Mouse (Mus musculus) kidney, adult 8-10 months (tissue): ENCODE measurements at regions not wholly inside any gene's neighbourhood (a gene's known extent, or its start where the extent isn't known, plus 50 kb on each side); places are given as distances from the start of the nearest gene placed in this dataset.
A peak's percentile ranks its signal among the peaks of the same experiment; 100 is the strongest.
"Not testable (repeated sequence)": the region's sequence is repeated elsewhere in the genome, so short reads cannot be mapped to it uniquely, and the experiment has no call there.

Experiments
- DNase-seq, 2 experiments: peaks; one replicate each; pipeline ENCODE4 v3.0.0; 2022

DNA sequence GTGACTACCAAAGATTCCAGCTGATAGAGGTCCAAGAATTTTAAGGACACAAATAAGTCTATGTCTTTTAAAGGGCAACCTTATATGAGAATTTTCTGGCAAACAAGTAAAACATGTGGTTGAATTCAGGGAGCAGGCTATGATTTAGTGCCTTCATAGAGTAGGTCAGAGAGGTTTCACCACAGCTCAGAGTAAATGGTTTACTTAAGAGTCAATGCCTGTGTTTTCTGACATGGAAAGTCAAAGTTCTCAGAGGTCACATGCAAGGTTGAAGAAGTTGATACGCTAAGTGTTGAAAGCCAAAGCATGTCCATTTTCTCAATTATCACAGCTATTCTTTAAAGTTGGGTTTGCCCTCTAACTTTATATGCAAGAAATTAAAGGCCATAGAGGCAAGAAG is 425.7 kb upstream of the Nrsn1 start:
- no peak for DNase-seq

DNA sequence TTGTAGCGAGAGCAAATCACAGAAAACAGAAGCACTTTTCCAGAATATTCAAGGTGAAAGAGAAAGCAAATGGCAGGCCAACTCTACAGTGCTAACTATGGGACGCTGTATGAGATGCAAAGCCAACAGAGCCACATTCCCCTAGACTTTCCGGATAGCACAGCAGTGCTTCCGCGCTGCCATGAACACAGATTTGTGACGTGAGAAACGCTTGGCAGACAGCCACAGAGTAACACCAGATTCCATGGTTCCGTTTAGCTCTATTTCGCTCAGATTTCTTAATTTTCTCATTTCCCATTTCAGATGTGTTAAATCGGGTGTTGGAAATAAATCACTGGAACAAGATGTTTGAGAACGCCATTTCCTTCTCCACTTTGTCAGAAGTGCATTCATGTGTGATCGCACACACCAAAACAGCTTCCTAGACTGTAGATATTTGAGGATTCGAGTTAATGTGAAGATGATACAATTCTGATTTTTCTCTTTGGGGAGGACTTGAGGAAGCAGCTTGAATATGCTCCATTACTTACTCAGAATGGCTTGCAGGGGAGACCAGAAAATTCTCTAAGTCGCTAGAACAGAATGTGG is 424.8 kb upstream of the Nrsn1 start:
- no peak for DNase-seq

DNA sequence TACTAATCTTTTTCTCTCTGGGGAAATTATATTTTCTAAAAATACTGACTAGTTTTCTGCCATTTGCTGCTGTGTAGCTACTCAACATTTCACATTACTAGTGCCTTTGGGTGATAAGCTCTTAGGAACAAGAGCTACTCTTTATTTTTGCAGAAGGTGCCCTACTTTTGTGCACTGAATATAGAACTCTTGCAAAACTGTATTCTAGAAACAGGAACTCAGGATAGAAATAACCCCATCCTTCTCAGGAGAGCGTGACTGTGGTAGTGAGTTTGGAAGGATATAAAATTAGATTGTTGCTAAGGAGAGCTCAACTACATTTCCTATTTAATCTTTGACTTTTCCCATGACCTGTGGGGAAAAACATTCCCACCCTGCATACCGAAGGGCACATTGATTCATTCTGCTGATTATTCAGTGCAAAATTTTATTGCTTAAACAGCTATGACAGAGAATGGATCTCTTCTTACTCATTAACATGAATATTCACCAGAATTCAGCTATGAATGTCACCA is 408.0 kb upstream of the Nrsn1 start:
- no peak for DNase-seq

DNA sequence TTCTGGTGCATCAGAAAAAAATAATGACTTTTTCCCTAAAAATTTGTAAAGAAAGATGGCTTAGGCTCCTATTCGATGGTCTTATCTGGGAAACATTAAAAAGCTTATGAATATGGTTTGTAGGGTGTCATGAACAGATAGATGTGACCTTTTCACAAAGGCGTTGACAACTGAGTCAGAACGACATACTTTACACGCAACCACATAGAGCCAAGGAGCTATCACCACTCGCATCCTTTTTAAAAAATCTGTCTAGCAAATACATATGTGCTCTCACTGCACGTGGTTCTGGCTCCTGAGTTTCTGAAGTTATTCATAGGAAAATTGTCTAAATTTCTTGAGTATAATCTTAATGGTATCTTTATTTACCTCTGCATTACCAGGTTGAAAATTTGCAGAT is 404.9 kb upstream of the Nrsn1 start:
- DNase-seq = no peak

DNA sequence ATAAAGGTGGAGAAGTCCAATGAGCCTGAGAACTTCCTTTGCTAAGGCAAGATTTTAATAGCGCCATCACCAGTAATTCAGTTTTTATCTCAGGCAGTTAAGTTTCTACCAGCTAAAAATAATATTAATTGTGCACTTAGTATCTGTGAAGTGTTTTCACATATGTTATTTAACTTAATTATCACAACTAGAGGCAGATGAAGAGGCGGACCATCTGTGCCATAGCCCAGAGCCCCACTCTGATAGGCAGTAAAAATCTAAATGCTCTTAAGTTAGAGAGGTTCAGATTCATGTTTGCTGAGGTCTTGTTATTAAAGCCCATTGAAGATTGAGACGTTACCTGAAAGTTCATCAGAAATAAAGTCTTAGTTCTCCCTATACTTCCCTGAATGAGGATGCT is 395.7 kb upstream of the Nrsn1 start:
- DNase-seq = no peak

DNA sequence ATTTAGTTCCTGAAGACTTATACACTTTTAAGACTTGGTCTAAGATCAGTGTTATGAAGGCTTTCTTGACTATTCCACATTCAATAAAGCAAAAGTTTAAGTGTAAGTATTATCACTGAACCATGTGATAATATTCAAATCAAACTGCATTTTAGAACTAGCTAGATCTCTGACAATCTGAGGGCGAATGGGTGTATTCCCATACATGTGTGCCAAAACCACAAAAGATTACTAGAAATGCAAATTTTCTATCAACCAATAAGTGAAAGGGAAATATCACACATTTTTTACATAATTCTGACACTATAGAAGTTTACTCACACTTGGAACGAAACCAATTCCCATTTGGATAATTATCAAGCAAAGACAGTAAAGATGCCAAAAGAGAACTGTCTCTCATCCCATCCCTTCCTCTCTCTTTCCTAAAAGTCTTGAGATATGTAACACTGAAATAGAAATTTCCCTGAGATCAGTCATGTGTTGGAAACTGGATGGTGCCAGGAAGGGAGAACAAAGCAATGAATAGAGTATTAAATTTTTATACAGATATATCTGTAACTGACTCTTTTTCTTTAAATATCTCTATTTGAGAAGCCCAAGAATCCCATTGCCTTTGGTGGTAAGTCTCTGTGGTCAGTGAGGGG is 394.8 kb upstream of the Nrsn1 start:
- no peak for DNase-seq

DNA sequence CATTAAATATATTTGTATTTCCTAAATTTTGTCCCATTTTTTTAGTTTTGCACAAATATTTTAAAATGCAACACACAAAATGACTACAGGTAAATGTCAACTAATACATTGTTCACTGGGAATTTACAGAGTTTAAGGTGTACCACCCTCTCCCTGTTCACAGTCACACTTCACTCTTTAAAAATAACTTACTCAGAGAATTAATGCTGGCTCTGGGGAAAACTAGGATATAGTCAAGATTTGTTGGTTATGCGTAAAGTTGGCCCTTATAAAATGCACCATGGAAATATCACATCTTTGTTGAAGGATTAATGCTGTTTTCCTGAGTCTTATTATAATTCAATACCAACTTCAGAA is 378.1 kb upstream of the Nrsn1 start:
- no peak for DNase-seq

DNA sequence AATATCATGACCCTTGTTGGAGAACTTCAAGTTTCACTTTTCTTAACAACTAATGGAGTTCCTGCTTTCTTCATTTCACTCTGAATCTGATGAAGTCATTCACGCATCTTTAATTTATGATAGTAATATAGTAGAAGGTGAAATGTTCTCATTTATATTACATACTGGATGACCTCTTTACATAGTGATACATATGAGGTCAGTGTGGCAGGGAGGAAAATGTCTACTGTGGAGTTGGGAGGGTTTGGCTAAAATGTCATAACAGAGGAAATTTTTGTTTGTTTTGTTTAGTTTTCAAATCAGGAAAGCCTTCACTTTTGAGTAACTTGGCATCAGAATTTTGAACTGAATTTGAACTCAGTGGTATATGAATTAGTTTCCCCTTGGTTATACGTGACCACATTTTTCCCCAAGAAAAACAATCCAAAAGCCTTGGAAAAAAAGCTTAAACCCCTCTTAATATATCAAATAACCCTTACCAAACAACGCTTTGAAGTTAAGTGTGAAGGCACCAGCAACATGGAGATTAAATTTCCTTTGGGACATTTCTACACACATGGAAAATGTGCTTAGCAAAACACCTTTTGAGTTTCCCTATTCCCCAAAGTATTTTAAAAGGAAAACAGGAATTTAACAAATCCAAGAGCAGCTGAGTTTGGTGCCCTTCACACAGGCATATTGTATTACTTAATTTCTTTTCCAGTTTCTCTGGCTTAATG is 377.6 kb upstream of the Nrsn1 start:
- DNase-seq = no peak

DNA sequence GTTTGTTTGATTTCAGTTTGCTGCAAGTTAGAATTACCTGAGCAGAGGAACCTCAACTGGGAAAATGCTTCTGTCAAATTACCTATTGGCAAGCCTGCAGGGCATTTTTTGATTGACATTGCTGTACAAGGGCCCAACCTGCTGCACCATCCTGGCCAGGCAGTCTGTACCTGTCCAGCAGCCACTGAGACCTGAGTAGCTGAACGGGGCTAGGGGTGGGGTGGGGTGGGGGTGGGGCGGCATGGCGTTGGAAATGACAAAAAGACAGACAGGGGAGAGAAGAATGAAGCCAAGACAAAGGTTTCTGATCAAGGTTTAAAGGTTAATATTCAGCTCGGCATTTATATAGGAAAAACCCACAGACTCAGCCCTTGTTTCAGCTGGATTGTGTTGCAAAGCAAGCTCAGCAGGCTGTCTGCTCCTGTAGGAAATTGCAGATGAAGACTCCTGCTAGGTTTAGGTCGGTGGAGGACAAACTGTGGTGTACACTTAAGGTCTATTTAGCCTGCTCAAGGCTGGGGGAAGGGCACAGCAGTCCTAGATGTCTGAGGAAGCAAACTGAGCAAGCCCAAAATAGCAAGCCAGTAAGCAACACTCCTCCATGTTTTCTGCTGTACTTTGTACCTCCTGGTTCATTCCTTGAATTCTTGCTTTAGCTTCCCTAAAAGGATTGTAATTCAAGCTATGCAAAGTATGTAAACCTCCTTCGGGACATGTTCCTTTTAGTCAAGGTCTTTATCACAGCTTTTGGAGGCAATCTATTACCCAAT is 369.4 kb upstream of the Nrsn1 start:
- DNase-seq = peak; percentile 43 to 46

DNA sequence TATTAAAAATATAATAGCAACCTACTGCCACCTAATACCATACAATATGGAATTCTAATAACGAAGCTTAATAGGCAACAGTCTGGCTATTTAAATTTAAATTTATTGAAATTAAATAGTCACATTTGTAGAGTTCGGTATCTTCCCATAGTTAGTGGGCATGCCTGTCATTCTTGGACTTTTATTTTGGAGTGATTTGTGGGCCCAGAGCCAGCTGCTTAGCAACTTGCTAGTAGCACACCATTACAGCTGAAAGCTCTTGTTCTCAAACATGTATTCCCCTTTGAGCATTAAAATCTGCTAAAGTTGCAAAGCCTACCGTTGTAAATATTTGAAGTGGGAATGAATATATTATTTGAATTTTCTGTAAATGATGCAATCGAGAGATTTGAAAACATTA is 359.2 kb upstream of the Nrsn1 start:
- DNase-seq = peak; percentile 41 to 47

DNA sequence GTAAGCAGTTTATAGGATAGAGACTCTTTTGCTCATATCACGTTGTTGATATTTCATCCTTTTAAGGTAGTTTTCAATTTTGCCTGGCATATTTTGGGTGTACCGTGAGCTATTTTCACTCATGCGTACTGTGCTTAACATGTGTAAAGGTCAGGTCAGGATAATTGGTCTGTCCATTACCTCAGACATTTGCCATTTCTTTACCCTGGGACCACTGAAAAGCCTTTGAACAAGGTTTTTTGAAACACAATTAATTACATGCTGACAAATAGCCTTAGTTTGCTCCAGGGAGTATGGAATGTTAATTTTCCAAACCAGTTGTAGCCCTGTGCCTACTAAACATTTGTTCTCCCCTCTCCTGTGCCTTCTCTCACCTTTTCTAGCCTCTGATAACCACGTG is 347.3 kb upstream of the Nrsn1 start:
- DNase-seq = no peak

DNA sequence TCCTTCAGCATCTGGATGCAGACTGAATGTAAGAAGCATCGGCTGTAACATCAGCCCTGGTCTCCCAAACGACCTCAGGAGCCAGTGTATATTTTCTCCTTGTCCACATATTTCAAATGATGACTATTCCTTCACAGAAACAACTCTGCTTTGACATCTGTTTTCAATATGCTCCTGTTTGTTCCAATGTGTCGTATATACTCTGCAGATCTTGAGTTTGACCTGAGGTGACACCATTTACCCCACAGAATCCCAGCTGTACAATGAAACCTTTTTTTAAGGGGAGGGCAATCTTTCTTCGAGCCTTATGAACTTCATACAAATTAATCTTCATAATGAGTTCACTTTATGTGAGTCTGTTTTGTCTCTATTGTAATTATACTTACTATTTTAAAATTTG is 341.7 kb upstream of the Nrsn1 start:
- no peak for DNase-seq

DNA sequence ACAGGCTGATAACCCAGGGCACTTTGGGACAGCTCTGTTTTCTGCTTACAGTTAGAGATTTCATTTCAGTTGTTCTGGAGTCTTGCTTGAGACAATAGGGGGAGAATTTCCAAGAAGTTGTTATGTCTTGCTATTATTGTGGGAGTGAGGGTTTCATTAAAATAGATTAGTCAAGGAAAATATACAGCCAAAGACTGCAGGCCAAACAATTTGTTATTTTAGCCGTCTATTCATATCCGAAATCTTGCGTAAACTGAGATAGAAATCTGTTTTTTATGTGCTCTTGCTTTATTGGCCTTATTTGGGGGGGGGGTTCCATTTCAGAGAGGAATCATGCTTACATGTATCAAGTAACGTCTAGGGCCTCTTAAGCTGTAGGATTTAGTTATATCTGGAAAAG is 339.3 kb upstream of the Nrsn1 start:
- no peak for DNase-seq

DNA sequence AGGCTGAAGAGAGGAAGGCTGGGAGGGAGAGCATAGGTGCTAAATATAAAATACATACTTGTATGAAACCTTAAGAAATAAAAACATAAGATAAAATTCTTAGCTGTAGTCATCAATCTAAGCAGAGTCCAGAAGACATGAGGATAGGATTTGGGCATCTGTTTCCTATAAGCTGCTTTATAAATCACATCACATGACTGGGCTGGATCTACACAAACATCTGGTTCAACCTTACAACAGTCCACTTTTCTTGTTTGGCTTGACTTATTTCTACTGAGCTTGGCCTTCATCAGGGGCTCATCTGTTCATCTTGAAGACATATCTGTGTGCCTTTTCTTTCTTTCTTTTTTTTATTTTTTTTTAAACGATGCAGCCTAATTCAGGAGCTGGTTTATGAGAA is 338.9 kb upstream of the Nrsn1 start:
- no peak for DNase-seq

DNA sequence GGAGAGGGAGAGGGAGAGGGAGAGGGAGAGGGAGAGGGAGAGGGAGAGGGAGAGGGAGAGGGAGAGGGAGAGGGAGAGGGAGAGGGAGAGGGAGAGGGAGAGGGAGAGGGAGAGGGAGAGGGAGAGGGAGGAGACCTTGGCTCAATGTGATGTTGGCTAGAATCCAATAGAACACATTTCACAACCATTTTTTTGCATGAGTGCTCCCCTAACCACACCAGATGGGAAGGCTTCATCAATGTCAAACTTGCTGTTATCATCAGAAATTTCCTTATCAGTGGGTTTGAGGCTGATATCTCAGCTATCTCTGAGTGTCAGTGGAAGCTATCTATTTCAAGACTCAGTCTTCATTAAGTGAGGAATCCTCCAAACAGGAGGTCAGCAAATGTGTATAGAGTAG is 331.0 kb upstream of the Nrsn1 start:
- DNase-seq = not testable (repeated sequence)

DNA sequence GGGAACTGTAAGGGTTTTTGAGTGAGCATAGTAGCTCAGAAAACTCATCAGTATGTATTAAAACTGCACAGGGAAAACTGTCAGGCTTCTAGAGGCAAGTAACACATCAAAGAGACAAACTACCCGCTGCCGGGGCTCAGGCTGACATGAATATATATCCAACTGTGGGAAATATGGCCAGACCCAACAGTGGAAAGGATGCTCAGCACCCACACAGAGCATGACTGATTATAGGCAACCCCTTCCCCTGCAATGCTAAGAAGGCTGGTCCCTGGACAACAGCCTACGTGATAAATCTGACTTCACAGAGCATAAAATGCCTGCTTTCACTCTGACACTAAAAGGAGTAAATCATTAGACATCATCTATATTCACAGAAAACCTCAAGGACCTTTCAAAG is 324.3 kb upstream of the Nrsn1 start:
- no peak for DNase-seq

DNA sequence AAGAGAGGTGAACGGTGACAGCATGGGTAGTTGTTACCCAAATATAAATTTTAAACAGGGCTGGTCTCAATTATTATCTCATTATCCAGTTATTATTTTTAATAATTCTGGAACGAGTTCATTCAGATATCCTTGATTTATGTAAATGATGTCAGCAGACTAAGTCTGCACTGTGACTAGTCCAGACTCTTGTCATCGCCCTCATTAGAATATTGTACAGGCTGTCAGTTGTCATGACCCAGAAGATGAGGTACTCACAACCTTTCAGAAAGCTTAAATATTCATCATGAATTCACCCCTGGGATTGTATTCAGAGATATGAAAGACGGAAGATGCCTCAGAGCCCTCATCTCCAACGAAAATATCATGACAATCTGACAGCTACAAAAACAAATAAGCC is 300.3 kb upstream of the Nrsn1 start:
- no peak for DNase-seq

DNA sequence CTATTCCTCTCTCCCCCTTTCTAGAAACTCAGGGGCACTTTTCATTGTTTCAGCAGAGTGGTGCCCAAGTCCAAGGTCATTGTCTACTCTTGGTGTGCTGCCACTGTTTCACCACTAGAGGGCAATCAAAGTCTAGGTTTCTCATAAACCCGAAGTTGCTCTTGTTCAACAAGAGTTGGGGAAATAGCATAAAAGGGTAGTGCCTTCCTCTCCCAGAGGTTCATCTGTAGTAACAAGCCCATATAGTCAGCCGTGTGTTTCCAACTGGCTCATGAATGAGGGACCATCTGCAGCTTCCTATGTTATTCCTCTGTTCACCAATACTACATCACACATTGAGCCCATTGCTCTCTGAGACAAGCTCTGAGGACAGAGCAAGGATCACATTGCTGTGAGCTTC is 292.4 kb upstream of the Nrsn1 start:
- DNase-seq = peak; percentile 6 to 30

DNA sequence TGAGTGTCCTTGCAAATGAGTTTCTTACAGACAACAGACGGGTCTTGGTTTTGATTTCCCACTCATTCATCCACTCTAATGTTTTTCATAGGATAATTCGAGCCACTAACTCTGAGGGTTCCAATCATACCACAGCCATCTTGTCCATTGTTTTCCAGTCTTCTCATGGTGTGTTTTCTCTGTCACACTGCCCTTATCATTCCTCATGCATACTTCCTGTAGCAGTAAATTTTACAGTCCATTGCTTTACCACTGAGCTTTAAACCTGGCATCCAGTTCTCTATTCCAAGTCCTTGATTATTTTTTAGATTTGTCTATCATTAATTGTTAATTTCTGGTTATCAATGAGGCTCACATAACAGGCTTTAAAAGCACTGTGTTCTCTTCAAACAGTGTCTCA is 290.0 kb upstream of the Nrsn1 start:
- no peak for DNase-seq

DNA sequence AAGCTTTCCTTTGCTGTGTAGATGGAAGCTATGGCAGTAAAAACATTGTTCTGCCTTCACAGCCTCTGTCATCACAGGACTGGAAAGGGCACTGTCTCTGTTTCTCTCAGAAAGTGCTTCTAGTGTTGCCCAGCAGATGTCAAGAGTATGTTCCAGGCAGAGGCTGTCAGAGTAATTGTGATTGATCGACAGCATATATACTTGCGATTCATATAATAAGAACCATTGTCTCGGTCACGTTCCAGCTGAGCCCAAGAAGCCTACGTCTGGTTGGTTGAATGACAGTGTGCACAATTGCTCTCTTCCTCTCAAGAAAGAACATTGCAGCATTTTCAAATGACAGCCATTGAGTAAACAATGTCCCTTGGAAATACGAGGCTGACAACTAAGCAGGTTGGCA is 284.7 kb upstream of the Nrsn1 start:
- DNase-seq = no peak

DNA sequence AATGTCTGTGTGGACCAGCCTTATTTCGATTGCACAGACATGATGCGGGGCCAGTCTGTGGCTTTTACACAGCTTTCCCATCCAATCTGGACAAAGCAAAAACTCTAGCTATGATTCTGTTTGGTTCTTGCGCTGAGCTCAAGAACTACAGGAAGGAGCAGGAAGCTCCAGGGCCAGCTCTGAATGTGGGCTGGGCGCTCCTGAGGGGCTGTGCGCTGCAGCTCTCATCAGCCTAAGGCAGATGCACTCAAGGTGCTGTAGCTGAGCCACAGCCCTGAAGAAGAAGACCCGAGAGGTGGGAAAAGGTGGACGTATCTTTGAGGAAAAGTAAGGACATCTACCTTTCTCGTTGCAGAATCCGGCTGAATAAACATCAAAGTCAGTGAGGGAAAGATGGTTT is 278.2 kb upstream of the Nrsn1 start:
- no peak for DNase-seq

DNA sequence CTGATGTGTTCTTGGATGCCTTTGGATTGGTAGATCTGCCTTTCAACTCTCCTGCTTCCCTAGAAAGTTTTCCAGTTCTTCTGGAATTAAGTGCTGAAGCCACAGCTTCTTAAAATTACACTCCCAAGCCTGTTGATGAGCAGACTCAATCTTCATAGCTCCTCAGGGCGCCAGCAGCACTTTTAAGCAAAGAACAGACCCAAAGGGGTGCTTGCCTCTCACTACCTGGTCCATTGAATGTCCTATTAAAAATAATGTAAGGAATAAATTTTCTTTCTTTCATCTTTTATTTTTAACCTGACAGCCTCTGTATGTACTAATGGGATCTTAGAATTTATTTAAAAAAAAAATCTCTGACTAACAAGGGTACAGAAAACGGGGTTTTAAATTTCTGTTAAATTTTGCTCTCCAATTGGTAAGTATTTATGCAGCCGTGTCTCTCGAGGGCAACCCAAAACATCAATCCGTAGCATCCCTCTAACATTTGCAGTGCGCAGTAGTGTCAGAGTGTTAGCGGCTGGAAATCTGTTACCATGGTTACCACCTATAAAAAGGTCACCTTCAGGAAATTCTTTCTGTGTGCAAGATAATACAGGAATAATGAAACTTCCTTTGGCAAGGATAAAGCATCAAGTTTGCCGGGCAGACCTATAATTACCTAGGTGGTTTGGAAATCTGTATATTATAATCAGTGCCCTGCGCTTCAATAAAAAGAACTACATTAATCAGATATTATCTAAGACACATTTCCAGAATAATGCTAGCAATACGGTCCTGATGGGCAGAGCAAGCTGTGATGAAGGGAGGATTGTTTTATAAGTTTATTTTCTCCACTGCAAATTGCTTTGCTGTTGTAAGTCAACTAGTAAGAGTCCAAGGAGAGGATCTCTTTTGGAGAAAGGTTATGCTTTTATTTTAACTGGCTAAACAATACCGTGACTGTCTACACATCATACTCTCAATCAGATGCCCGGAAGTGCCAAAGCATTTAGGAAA is 277.1 kb upstream of the Nrsn1 start:
- DNase-seq = no peak
